Mouse (Mus musculus): ENCODE measurements around the gene Prss34.

GRCm38 (mm10) chr17:25282133-25282532 is 16.1 kb upstream of the Prss34 start:
- no peak for TF ChIP-seq CTCF (IDR thresholded peaks at IDR 0.05; ENCODE audit: low read depth, low read length)
- TF ChIP-seq POLR2A (IDR thresholded peaks at IDR 0.05; ENCODE audit: insufficient read depth, low read length): peak; percentile 92

Data from ES-Bruce4 (cell line).